Mouse (Mus musculus): ENCODE data around the gene Tox2.

Tox2 gene

GRCm38 (mm10) chr2:163254228-163254627 lies 51.3 kb downstream of the Tox2 start:
- DNase-seq (ENCODE audit: low spot score) = no peak

- peak; percentile 26 for DNase-seq (ENCODE audit: low spot score)
These were observed 53.8 kb downstream of the Tox2 start for GRCm38 (mm10) chr2:163256765-163257164.

GRCm38 (mm10) chr2:163261362-163262054 lies 58.6 kb downstream of the Tox2 start:
- DNase-seq (ENCODE audit: low spot score) = no peak

GRCm38 (mm10) chr2:163262055-163262420 lies 59.1 kb downstream of the Tox2 start:
- DNase-seq (ENCODE audit: low spot score) = no peak

GRCm38 (mm10) chr2:163267097-163267496 lies 64.2 kb downstream of the Tox2 start:
- no peak for DNase-seq (ENCODE audit: low spot score)

GRCm38 (mm10) chr2:163271581-163272492 lies 68.9 kb downstream of the Tox2 start:
- no peak for DNase-seq (ENCODE audit: low spot score)

GRCm38 (mm10) chr2:163273815-163274214 lies 70.9 kb downstream of the Tox2 start:
- no peak for DNase-seq (ENCODE audit: low spot score)

GRCm38 (mm10) chr2:163275986-163276385 lies 73.1 kb downstream of the Tox2 start:
- no peak for DNase-seq (ENCODE audit: low spot score)

- DNase-seq (ENCODE audit: low spot score) = no peak
These were observed 75.1 kb downstream of the Tox2 start for GRCm38 (mm10) chr2:163277979-163278378.

- no peak for DNase-seq (ENCODE audit: low spot score)
These were observed 77.9 kb downstream of the Tox2 start for GRCm38 (mm10) chr2:163280636-163281322.

GRCm38 (mm10) chr2:163284856-163285255 lies 81.9 kb downstream of the Tox2 start:
- peak; percentile 34 for DNase-seq (ENCODE audit: low spot score)

- DNase-seq (ENCODE audit: low spot score) = no peak
These were observed 82.4 kb downstream of the Tox2 start for GRCm38 (mm10) chr2:163285335-163285734.

- DNase-seq (ENCODE audit: low spot score) = no peak
These were observed 82.8 kb downstream of the Tox2 start for GRCm38 (mm10) chr2:163285762-163286161.

GRCm38 (mm10) chr2:163288881-163289379 lies 86.0 kb downstream of the Tox2 start:
- DNase-seq (ENCODE audit: low spot score) = no peak

- no peak for DNase-seq (ENCODE audit: low spot score)
These were observed 94.2 kb downstream of the Tox2 start for GRCm38 (mm10) chr2:163296999-163297630.

- DNase-seq (ENCODE audit: low spot score) = peak; percentile 44
These were observed 97.4 kb downstream of the Tox2 start for GRCm38 (mm10) chr2:163300069-163301060.

- no peak for DNase-seq (ENCODE audit: low spot score)
These were observed 98.7 kb downstream of the Tox2 start for GRCm38 (mm10) chr2:163301641-163302040.

- DNase-seq (ENCODE audit: low spot score) = peak; percentile 19
These were observed 100.1 kb downstream of the Tox2 start for GRCm38 (mm10) chr2:163303037-163303436.

- DNase-seq (ENCODE audit: low spot score) = no peak
These were observed 106.5 kb downstream of the Tox2 start for GRCm38 (mm10) chr2:163309376-163309775.

GRCm38 (mm10) chr2:163310163-163310688 lies 107.3 kb downstream of the Tox2 start:
- no peak for DNase-seq (ENCODE audit: low spot score)

Data from MN1 (cell line).